Mouse (Mus musculus): ENCODE results near the gene Rps18. TPM values are rescaled to one million over a fixed set of nuclear protein-coding genes. Genes with fewer than 3 reads are reported as not detected.

Rps18 gene
- polyA plus RNA-seq, 1 experiment from 2014 or later, result 2,078 TPM

DNA sequence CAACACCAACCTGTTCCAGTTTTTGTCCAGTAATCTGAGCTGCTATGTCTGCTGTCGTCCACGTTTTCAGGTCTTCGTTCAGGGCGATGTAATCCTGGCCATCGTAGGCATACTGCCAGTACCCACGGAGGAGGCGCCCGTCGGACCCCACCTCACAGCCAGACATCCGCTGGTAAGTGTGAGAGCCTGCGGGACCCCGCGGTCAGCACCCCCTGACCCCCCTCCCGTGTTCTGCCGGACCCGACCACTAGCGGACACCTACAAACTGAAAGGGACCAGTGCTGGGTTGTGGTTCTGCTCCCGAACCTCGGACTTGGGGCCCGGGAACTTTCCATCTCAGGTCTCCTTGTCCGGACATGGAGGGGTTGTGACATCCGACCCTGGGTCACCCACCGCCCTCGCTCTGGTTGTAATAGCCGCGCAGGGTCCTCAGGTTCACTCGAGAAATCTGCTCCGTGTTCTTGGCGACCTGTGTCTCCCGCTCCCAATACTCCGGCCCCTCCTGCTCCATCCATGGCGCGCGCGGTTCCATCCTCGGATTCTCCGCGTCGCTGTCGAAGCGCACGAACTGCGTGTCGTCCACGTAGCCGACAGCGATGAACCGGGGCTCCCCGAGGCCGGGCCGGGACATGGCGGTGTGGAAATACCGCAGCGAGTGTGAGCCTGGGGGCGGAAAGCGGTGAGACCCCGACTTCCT, 22.2 kb upstream of the Rps18 start:
- no peaks in the 10 kb centered on the region for H3K36me3 ChIP-seq (ENCODE audit: control insufficient read depth, insufficient read depth, low read length)
- no peaks in the 10 kb centered on the region for H3K9me3 ChIP-seq (ENCODE audit: control insufficient read depth, low read length)
- DNase-seq (ENCODE audit: low spot score), result no peak
- WGBS, result 3% methylated on average over 54 of the region's 57 CpGs
- peak overlapping the region; percentile 33 for H3K4me3 ChIP-seq (ENCODE audit: low read depth, low read length)
- H3K4me1 ChIP-seq (ENCODE audit: control insufficient read depth, insufficient read depth, low read length), result peaks cover 6% of the 10 kb centered on the region
- ATAC-seq (ENCODE audit: low read depth), result no peak
- peak overlapping the region; percentile 54 for H3K4me2 ChIP-seq (ENCODE audit: low read depth, low read length)
- peak overlapping the region; percentile 41 for H3K9ac ChIP-seq (ENCODE audit: low read depth, low read length)
- no peak overlapping the region for H3K27ac ChIP-seq (replicated peaks; ENCODE audit: low read depth, low read length)
- H3K27me3 ChIP-seq (replicated peaks; ENCODE audit: control insufficient read depth, insufficient read depth, low read length), result peaks cover 50% of the 10 kb centered on the region

DNA sequence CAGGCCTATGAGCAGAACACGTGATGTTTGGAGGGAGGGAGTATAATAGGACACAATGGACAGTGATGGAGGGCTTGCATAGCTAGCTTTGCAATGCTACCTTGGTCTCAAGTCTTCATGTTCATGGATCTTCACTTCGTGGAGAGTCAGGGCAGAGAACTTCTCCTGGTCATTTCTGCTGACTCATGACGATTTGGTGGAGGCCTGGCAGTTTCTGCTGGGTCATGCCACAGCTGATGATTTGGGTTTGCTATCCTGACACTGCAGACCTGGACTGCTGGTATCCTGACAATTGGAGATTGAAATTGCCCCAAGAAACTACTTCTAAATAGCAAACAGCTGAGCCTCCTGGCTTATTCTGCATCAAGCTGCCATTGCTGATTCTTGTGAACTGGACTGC, 17.8 kb upstream of the Rps18 start:
- H3K36me3 ChIP-seq (ENCODE audit: control insufficient read depth, insufficient read depth, low read length), result no peaks in the 10 kb centered on the region
- DNase-seq (ENCODE audit: low spot score) (no peak), ATAC-seq (ENCODE audit: low read depth) (no peak)
- H3K9me3 ChIP-seq (ENCODE audit: control insufficient read depth, low read length), result no peaks in the 10 kb centered on the region; the same call in 1 of the 2 replicates
- H3K4me1 ChIP-seq (ENCODE audit: control insufficient read depth, insufficient read depth, low read length), result no peaks in the 10 kb centered on the region
- H3K27me3 ChIP-seq (replicated peaks; ENCODE audit: control insufficient read depth, insufficient read depth, low read length), result peaks cover 30% of the 10 kb centered on the region
- no peak overlapping the region for H3K9ac ChIP-seq (ENCODE audit: low read depth, low read length)
- H3K4me3 ChIP-seq (ENCODE audit: low read depth, low read length), result no peak overlapping the region
- no peak overlapping the region for H3K27ac ChIP-seq (replicated peaks; ENCODE audit: low read depth, low read length)
- 58% methylated on average over 3 of the region's 3 CpGs for WGBS
- H3K4me2 ChIP-seq (ENCODE audit: low read depth, low read length), result no peak overlapping the region

DNA sequence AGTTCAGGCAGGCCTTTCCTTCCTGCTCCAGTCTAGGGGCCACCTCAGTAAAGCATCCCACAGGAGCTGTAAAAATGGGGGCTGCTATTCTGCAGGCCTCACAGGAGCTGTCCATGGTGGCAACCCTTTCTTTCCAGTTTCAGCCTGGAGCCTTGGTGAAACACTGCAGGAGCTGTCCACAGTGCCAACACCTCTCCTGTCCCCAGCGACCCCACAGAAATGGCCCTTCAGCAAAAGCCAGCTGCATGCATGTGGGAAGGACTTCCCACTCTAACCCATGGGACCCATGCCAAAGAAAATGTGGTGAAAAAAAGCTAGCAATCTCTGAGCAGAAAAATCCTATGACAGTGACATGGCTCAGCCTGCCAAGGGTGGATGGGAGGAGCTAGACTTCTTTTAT, 16.9 kb upstream of the Rps18 start:
- H3K4me1 ChIP-seq (ENCODE audit: control insufficient read depth, insufficient read depth, low read length), result no peaks in the 10 kb centered on the region
- no peak for ATAC-seq (ENCODE audit: low read depth)
- no peak overlapping the region for H3K27ac ChIP-seq (replicated peaks; ENCODE audit: low read depth, low read length)
- no peak overlapping the region for H3K4me3 ChIP-seq (ENCODE audit: low read depth, low read length)
- no peak overlapping the region for H3K9ac ChIP-seq (ENCODE audit: low read depth, low read length)
- no peaks in the 10 kb centered on the region; the same call in 1 of the 2 replicates for H3K9me3 ChIP-seq (ENCODE audit: control insufficient read depth, low read length)
- no peak overlapping the region for H3K4me2 ChIP-seq (ENCODE audit: low read depth, low read length)
- H3K27me3 ChIP-seq (replicated peaks; ENCODE audit: control insufficient read depth, insufficient read depth, low read length), result peaks cover 22% of the 10 kb centered on the region
- H3K36me3 ChIP-seq (ENCODE audit: control insufficient read depth, insufficient read depth, low read length), result no peaks in the 10 kb centered on the region
- WGBS, result 5% methylated on average over 1 of the region's 1 CpGs
- DNase-seq (ENCODE audit: low spot score), result peak; percentile 71

DNA sequence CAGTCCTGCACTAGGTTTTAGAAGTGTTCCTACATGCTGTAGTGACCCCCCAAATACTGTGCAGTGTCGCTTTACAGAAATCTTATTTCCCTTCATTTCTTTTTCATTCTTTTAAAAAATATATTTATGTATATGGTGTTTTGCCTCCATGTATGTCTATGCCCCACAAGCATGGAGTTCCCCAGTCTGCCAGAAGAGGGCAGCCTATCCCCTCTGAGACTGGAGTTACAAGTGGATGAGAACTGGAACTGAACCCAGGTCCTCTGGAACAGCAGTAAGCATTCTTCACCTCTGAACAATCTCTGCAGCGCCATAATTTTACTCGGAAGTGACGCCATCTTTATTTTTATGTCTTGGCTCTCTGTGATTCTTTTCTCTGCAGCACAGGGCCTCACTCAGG, 13.6 kb upstream of the Rps18 start:
- no peak overlapping the region for H3K4me2 ChIP-seq (ENCODE audit: low read depth, low read length)
- H3K9ac ChIP-seq (ENCODE audit: low read depth, low read length), result no peak overlapping the region
- 76% methylated on average over 4 of the region's 4 CpGs for WGBS
- H3K9me3 ChIP-seq (ENCODE audit: control insufficient read depth, low read length), result no peaks in the 10 kb centered on the region; the same call in 1 of the 2 replicates
- ATAC-seq (ENCODE audit: low read depth) (no peak), DNase-seq (ENCODE audit: low spot score) (no peak)
- peaks cover 20% of the 10 kb centered on the region for H3K36me3 ChIP-seq (ENCODE audit: control insufficient read depth, insufficient read depth, low read length)
- H3K27me3 ChIP-seq (replicated peaks; ENCODE audit: control insufficient read depth, insufficient read depth, low read length), result no peaks in the 10 kb centered on the region
- H3K4me3 ChIP-seq (ENCODE audit: low read depth, low read length), result no peak overlapping the region
- H3K4me1 ChIP-seq (ENCODE audit: control insufficient read depth, insufficient read depth, low read length), result no peaks in the 10 kb centered on the region
- no peak overlapping the region for H3K27ac ChIP-seq (replicated peaks; ENCODE audit: low read depth, low read length)

DNA sequence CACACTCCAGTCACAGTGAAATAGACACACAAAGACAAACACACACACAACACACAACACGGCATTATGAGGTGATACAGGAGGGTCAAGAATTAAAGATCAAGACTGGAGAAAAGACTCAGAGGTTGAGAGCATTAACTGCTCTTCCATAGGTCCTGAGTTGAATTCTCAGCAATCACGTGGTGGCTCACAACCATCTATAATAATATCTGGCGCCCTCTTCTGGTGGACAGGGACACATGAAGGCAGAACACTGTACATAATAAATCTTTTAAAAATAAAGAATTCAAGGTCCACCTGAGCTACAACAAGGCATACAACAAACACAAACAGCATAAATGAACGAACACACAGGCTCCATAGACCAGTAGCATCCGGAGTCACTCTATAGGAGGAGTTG, 13.1 kb upstream of the Rps18 start:
- H3K9me3 ChIP-seq (ENCODE audit: control insufficient read depth, low read length), result no peaks in the 10 kb centered on the region; the same call in 1 of the 2 replicates
- H3K4me3 ChIP-seq (ENCODE audit: low read depth, low read length), result no peak overlapping the region
- no peak overlapping the region for H3K27ac ChIP-seq (replicated peaks; ENCODE audit: low read depth, low read length)
- H3K36me3 ChIP-seq (ENCODE audit: control insufficient read depth, insufficient read depth, low read length), result peaks cover 20% of the 10 kb centered on the region
- H3K4me2 ChIP-seq (ENCODE audit: low read depth, low read length), result no peak overlapping the region
- ATAC-seq (ENCODE audit: low read depth) (peak; percentile 48; the same call in 1 of the 2 replicates), DNase-seq (ENCODE audit: low spot score) (peak; percentile 42)
- no peaks in the 10 kb centered on the region for H3K4me1 ChIP-seq (ENCODE audit: control insufficient read depth, insufficient read depth, low read length)
- H3K9ac ChIP-seq (ENCODE audit: low read depth, low read length), result no peak overlapping the region
- no peaks in the 10 kb centered on the region for H3K27me3 ChIP-seq (replicated peaks; ENCODE audit: control insufficient read depth, insufficient read depth, low read length)
- WGBS, result 29% methylated on average over 5 of the region's 5 CpGs

DNA sequence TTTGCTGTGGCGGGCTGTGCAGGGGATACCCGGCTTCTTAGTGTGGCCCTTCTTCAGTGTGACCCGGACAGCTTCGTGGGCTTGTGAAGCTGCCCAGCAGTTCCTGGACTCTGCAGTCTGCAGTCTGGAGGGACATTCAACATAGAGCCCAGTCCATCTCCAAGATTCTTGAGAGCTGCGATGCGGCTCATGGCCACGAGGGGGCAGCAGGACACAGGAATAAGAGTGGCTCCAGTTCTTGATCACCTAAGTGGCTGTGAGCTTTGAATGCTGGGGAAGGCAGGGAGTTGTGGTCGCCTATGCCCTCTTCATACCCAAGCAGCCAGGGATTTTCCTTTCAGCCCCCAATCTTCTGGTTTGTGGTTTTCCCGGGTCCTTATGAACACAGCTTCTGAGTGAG, 12.7 kb upstream of the Rps18 start:
- WGBS, result under 1% methylated on average over 9 of the region's 9 CpGs
- no peaks in the 10 kb centered on the region; the same call in 1 of the 2 replicates for H3K9me3 ChIP-seq (ENCODE audit: control insufficient read depth, low read length)

DNA sequence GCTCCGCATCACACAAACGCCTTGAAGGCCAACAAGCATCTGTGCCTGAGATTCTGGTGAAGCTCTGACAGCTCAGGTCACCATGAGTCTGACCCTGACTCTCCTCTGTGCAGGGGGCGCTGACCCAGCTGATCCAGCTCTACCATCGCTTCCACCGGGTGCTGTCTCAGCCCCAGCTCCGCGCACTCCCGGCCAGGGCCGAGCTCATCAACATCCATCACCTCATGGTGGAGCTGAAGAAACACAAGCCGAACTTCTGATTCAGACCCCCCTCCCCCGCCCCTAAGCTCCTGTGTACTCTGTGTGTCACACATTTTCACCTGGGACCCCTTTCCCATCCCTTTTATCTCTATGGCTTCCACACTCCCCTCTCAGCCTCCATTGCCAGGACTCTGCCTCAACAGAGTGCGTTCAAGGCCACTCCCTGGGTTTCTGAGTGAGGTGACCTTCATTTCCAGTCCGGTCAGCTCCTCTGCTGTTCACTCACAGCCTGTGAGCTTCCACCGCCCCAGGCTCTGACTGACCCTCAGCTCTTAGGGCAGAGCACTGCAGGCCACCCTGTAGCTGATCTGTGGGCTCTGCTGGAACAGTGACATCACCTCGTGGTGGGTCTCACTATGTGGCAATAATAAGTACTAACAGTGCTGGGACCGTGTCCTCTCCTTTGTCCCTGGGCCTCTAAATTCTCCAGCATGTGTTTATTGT, 10.2 kb upstream of the Rps18 start:
- no peak overlapping the region for H3K9ac ChIP-seq (ENCODE audit: low read depth, low read length)
- no peak overlapping the region for H3K27ac ChIP-seq (replicated peaks; ENCODE audit: low read depth, low read length)
- no peaks in the 10 kb centered on the region; the same call in 1 of the 2 replicates for H3K9me3 ChIP-seq (ENCODE audit: control insufficient read depth, low read length)
- ATAC-seq (ENCODE audit: low read depth), result no peak
- no peak overlapping the region for H3K4me2 ChIP-seq (ENCODE audit: low read depth, low read length)
- no peak for DNase-seq (ENCODE audit: low spot score)
- 89% methylated on average over 16 of the region's 16 CpGs for WGBS
- H3K4me3 ChIP-seq (ENCODE audit: low read depth, low read length), result no peak overlapping the region
- H3K36me3 ChIP-seq (ENCODE audit: control insufficient read depth, insufficient read depth, low read length), result peaks cover 45% of the 10 kb centered on the region
- H3K27me3 ChIP-seq (replicated peaks; ENCODE audit: control insufficient read depth, insufficient read depth, low read length), result no peaks in the 10 kb centered on the region
- no peaks in the 10 kb centered on the region for H3K4me1 ChIP-seq (ENCODE audit: control insufficient read depth, insufficient read depth, low read length)

More for the DNA sequence above, 12.7 kb upstream of the Rps18 start:
- H3K9ac ChIP-seq (ENCODE audit: low read depth, low read length), result no peak overlapping the region
- peak; percentile 80 for DNase-seq (ENCODE audit: low spot score)
- H3K4me3 ChIP-seq (ENCODE audit: low read depth, low read length), result no peak overlapping the region
- no peaks in the 10 kb centered on the region for H3K4me1 ChIP-seq (ENCODE audit: control insufficient read depth, insufficient read depth, low read length)
- no peaks in the 10 kb centered on the region for H3K27me3 ChIP-seq (replicated peaks; ENCODE audit: control insufficient read depth, insufficient read depth, low read length)
- H3K4me2 ChIP-seq (ENCODE audit: low read depth, low read length), result no peak overlapping the region
- peak; percentile 73 for ATAC-seq (ENCODE audit: low read depth)
- peaks cover 22% of the 10 kb centered on the region for H3K36me3 ChIP-seq (ENCODE audit: control insufficient read depth, insufficient read depth, low read length)
- H3K27ac ChIP-seq (replicated peaks; ENCODE audit: low read depth, low read length), result no peak overlapping the region

DNA sequence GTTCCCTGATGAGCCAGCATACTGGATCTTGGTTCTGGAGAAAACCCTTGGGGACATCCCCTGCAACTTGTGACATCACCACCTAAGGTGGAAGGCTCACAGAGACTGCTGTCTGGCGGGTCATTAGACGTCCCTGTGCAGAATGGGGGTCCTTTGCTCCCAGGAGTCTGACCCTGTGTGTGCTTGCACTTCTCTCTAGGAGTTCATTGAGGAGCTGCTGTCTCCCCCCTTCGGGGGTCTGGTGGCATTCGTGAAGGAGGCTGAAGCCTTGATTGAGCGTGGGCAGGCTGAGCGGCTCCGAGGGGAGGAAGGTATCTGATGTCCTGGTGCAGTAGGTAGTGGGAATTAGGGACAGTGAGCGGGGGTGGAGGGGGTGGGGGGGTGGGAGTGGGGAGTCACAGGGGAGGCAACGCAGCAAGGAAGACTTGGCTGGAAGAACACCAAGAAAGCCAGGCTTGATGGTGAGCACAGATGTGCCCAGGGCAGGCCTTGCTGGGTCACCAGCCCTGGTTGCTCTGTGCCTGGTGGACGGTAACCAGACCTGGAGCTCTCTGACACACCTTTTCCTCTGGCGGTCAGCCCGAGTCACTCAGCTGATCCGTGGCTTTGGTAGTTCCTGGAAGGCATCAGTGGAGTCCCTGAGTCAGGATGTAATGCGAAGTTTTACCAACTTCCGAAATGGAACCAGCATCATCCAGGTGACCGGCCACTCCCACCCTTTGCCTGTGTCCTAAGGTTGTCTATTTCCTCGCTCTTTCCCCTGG, 9.5 kb upstream of the Rps18 start:
- H3K36me3 ChIP-seq (ENCODE audit: control insufficient read depth, insufficient read depth, low read length), result peaks cover 49% of the 10 kb centered on the region

More for the DNA sequence above, 9.5 kb upstream of the Rps18 start:
- H3K27ac ChIP-seq (replicated peaks; ENCODE audit: low read depth, low read length), result no peak overlapping the region
- no peaks in the 10 kb centered on the region for H3K27me3 ChIP-seq (replicated peaks; ENCODE audit: control insufficient read depth, insufficient read depth, low read length)
- H3K4me2 ChIP-seq (ENCODE audit: low read depth, low read length), result no peak overlapping the region
- H3K4me3 ChIP-seq (ENCODE audit: low read depth, low read length), result no peak overlapping the region
- 89% methylated on average over 13 of the region's 17 CpGs for WGBS
- no peaks in the 10 kb centered on the region for H3K4me1 ChIP-seq (ENCODE audit: control insufficient read depth, insufficient read depth, low read length)
- DNase-seq (ENCODE audit: low spot score) (no peak), ATAC-seq (ENCODE audit: low read depth) (no peak)
- no peak overlapping the region for H3K9ac ChIP-seq (ENCODE audit: low read depth, low read length)
- no peaks in the 10 kb centered on the region; the same call in 1 of the 2 replicates for H3K9me3 ChIP-seq (ENCODE audit: control insufficient read depth, low read length)
